Mouse (Mus musculus) C3H10T1/2 (cell line): Measurements from ENCODE around the gene Pno1. TPM values are rescaled to one million over a fixed set of nuclear protein-coding genes. Genes with fewer than 3 reads are reported as not detected.

Experiments
- polyA plus RNA-seq, 2 experiments: library from polyadenylated mRNA; unstranded; fragments of >200 nt; fragmentation: generic; extraction: Trizol; gene quantifications; one replicate each; pipeline ENCODE4 v1.2.1; 2012; ENCODE audit warnings: missing spikeins in 2 of 2

Gene Pno1
- polyA plus RNA-seq, result 1 to 10 TPM; 5.0 to 7.8 TPM

DNA sequence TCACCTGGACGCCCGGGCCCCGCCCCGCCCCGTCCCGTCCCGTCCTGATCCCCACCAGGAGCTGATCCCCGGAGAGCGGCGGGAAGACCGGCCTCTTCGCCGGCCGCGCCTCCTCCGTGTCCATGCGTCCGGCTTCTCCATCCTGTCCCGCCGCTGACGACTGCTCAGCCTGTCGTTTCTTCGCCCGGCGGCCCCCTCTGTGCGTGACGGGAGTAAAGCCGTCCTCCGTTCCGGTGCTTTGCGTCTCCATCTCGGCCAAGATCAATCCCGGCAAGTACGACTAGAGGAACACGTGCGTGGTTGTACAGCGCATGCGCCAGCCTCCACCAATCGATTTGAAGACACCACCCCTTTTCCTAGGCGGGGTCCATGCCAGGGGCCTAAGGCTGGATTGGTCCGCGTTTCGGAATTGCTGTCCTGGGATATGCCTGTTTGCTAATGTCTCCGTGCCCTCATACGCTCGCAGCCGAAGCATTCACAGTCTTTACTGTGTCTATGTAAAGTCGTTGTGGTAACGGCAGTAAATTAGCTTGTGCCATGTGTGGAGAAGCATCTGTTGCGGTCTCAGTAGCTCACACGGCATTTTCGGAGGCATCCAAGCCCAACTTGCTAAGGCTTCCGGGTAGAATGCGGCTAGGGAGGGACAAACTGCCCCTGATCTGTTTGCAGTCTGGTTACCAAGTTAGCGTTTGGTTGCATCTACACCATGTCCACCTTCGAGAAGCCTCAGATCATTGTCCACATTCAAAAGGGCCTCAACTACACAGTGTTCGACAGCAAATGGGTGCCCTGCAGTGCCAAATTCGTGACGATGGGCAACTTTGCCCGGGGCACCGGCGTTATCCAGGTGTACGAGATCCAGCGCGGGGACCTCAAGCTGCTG is at the start of gene Pno1:
Gene Pno1, minus strand, starts transcription at position 311 of the 883 bp plus-strand sequence.

DNA sequence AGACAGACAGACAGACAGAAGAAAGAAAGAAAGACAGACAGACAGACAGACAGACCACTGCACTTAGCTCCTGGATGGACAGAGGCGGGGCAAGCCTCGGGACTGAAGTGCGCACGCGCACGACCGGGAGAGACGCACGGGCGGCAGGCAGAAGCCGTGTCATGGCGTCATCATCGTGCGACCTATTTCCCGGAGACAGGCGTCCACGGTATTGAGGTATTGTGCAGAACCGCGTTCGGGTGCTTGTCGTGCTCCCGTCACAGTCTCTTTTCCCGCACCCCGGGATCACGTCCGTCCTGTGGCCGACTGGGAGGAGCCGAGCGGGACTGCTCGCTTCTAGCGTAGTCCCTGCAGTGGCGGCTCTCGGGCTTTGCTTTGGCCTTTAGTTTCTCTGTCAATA is 46.1 kb upstream of the Pno1 start, which contains the start of gene C1d:
Gene C1d, plus strand, starts transcription at position 137 of the 400 bp plus-strand sequence.

DNA sequence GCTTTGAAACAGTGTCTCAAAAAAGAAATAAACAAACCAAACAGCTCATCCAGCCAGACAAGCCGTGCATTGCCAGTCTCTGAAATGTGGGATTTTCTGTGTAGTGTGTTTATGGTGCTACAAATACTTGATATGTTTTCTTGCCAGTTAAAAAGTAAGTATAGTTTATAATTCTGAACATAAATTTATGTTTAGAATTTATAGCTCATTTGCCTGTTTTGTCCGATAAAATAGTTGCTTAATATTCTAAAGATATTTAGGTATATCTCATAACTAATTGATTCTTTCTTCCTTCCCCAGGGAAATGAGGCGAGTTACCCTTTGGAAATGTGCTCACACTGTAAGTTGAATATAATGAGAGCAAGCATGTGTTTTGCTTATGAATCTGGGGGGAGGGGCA is 29.6 kb downstream of the Pno1 start, which contains the start of gene Wdr92:
Gene Wdr92, plus strand, starts transcription at position 301 of the 400 bp plus-strand sequence.

DNA sequence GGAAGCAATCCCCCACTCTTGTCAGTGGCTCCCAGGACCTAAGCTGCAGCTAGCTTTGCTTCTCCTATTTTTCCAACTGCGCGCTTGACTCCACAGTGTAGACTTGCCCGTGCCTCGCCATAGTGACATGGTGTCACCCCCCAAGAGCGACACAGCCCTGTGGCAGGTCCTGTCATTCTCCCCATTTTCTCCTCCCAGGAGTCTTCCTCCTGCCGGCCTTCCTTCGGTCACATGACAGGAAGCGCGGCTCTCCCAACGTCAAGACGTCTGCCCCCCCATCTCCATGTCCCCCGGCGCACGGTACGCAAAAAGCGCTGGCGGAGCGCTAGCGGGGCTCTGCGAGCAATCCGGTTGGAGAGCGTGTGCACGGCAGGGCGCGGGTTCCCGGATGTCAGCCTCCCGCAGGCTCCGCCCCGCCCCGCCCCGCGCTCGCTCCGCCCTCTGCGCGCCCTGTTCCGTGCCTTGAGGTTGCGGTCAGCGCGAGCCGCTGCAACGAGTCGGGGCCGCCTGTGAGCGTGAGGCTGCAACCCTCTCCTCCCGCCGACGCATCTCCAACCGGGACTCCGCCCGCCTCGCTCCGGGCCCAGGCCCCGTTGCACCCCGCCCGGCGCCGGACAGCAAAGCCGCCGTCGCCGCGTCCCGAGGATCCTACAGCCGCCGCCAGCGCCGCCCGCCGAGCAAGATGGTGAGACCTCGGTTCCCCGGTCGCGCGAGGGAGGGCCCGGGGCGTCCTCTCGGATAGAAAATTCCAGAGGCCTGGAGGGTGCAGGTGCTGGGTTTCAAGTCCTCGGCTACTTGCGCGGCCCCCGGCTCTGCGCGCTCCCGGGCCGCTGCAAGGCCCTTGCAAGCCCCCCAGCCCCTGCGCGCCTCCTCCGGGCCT is 52.3 kb downstream of the Pno1 start, which contains the start of gene Ppp3r1:
Gene Ppp3r1, plus strand, starts transcription at position 406 of the 880 bp plus-strand sequence.

Other genes starting within 250 kb of the Pno1 start
- 1 to 10 TPM in 1 of 2 experiments, under 1 TPM in 1; 0.27 to 4.1 TPM for gene Cnrip1, start 160.0 kb downstream of the Pno1 start, polyA plus RNA-seq
- under 1 TPM; 0.01 to 0.07 TPM for gene Plek, start 159.2 kb downstream of the Pno1 start, polyA plus RNA-seq
- 10 to 100 TPM in 1 of 2 experiments, 1 to 10 TPM in 1; 3.7 to 26.9 TPM for gene Ppp3r1, start 52.3 kb downstream of the Pno1 start, polyA plus RNA-seq
- gene Wdr92, start 29.5 kb downstream of the Pno1 start, polyA plus RNA-seq, result 10 to 100 TPM in 1 of 2 experiments, 1 to 10 TPM in 1; 2.5 to 12.9 TPM
- 10 to 100 TPM in 1 of 2 experiments, 1 to 10 TPM in 1; 1.3 to 19.1 TPM for gene C1d, start 46.0 kb upstream of the Pno1 start, polyA plus RNA-seq